Mouse (Mus musculus) layer of hippocampus, adult 2 months (tissue): Measurements from ENCODE around the gene Col23a1. TPM values are rescaled to one million over a fixed set of nuclear protein-coding genes. Genes with fewer than 3 reads are reported as not detected.

Experiments
- DNase-seq, 2 experiments: peaks; one replicate each; pipeline ENCODE4 v3.0.0; 2022; ENCODE audit warnings: low spot score in 2 of 2
- H3K27ac ChIP-seq: fragments of 200-600 bp; 2 replicates; pipeline ENCODE4 v1.8.1; 2022
- H3K4me3 ChIP-seq: fragments of 200-600 bp; 2 replicates; pipeline ENCODE4 v1.8.1; 2022; ENCODE audit warnings: mild to moderate bottlenecking
- CTCF ChIP-seq: fragments of 200-600 bp; conservative IDR thresholded peaks from 2 replicates; pipeline ENCODE4 v1.8.1; 2022; ENCODE audit warnings: antibody characterized with exemption, mild to moderate bottlenecking, moderate library complexity
- total RNA-seq, 2 experiments: library from RNA; stranded (reverse); gene quantifications; 2 replicates each; pipeline ENCODE4 v1.2.3; 2021

The Col23a1 gene
- total RNA-seq, 2 experiments from 2014 or later = 5.3 to 6.7 TPM

DNA sequence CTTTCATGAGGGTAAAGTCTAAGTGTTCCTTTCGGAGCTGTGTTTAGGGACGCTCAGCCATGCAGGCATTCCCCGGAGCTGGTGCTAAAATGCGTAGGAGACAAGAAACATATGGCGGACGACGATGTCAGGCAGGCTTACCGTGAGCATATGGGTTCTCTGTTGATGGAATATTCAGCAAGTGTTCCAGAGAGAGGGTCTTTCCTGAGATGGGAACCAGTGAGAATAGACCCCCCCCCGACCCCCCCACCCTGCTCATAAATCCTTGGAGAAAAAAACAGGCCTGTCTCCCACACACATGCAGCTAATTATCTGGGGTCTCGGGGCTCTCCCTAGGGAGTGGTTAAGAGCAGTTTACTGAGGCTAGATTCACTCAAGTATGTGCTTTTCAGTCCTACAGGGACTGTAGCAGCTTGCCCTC lies 212.7 kb downstream of the Col23a1 start:
- peak; percentile 55 to 62 for DNase-seq
- Histone ChIP-seq H3K27ac (no peak overlapping the region), H3K4me3 (no peak overlapping the region)
- no peak for TF ChIP-seq CTCF

DNA sequence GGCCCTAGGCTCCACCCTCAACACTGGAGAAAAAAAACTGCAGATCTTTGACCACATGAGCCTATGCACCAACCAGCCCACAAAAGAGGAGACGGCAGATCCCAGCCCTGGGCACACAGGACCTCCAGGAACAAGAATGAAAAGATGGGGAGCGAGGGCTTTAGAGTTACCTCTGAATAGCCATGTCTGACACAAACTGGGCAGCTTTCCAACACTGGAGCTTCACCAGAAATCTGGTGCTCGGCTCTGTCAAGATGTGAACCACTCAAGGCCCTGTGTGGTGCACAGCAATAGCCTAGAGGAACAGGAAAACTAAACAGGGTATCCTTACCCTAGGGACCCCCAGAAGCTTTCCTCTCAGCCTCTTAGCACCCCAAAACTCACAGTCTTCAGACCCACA lies 215.2 kb downstream of the Col23a1 start:
- no peak for TF ChIP-seq CTCF
- DNase-seq = no peak
- Histone ChIP-seq H3K27ac (no peak overlapping the region), H3K4me3 (no peak overlapping the region)

DNA sequence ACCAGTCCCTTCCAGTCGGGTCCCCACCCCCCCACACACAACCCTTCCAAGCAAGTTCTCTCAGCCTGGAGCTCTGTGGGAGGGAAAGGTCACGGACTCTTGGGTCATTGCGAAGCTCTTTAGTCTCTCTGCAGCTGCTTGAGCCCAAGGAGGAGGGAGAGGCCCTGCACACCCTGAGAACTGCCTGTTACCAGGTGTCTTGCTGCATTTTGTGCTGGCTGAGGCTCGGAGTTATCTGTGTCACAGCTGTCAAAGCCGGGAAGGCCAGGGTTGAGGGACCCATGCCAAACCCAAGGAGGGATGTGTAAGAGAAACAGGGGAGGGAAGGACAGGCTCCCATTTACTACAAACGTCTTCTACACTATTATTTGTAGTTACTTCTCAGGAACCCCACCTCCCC lies 218.3 kb downstream of the Col23a1 start:
- Histone ChIP-seq H3K4me3 (no peak overlapping the region), H3K27ac (no peak overlapping the region)
- no peak for TF ChIP-seq CTCF
- DNase-seq = no peak

DNA sequence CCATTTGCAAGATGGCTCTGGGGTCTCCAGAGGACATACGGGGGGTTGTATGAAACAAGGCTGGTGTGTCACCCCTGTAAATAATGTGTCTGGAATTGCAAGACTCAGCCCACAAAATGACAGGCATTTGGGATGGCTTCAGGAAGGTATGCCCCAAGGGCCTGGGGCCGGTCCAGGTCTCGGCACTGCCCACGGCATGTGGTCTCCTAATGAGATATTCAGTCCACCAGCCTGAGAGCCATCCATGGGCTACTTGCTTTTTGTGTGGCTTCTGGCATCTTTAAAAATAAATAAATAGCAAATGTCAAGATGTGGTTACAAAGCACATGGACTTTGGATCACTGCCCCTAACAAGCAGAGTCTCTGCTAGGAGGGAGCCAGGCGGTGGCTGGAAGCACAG lies 219.5 kb downstream of the Col23a1 start:
- DNase-seq = no peak
- no peak for TF ChIP-seq CTCF
- Histone ChIP-seq H3K4me3 (no peak overlapping the region), H3K27ac (no peak overlapping the region)

DNA sequence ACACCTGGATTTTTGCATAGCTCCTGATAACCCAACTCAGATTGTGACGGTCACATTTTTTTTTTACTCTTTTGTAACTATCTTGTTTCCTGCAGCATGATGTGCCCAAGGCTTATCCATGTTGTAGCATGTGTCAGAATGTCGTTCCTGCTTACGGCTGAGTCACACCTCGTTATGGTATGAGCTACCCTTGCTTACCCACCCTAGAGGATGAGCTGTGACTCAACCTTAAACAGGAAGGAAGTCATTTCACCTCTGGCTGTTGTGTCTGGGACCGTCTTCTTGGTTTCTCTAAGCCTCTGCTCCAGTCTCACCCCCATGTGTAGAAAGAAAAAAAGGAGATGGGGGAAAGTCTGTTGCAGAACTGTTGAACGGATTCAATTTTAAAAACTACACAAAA lies 223.3 kb downstream of the Col23a1 start:
- H3K4me3 ChIP-seq = no peak overlapping the region
- no peak for DNase-seq
- no peak overlapping the region for H3K27ac ChIP-seq
- TF ChIP-seq CTCF = no peak

DNA sequence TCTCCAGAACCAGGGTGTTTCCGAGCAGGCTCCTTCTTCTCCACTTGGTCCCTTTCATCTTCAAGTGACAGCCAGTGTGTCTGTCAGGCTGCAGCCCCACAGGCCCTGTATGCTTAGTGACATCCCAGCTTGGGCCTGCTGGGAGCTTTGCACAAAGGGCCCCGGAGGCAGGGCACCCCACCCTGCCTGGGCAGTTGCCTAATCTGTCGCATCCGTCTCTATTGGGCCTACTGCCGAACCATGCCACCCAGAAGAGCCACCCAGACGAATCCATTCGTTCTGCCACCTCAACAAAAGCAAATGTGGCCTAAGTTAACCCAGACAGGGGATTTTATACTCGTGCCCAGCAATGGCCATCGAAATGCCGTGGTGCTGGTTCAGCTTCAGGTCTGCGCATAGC lies 225.6 kb downstream of the Col23a1 start:
- no peak overlapping the region for H3K4me3 ChIP-seq
- no peak for TF ChIP-seq CTCF
- no peak overlapping the region for H3K27ac ChIP-seq
- no peak for DNase-seq

DNA sequence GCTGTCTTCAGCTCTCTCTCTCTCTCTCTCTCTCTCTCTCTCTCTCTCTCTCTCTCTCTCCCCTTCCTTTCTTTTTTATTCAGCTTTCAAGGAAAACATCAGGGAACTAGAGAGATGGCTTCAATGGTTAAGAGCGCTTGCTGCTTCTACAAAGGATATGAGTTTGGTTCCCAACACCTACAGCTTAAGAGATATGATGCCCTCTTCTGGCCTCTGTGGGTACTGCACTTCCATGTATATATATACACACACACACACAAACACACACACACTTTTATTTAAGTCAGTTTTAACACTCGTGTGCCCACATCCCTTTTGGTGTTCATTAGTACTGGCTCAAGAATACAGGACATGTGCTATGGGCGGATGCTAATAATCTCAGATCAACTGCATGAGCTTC lies 228.4 kb downstream of the Col23a1 start:
- no peak overlapping the region for H3K4me3 ChIP-seq
- peak; percentile 46 for TF ChIP-seq CTCF
- no peak for DNase-seq
- H3K27ac ChIP-seq = no peak overlapping the region

DNA sequence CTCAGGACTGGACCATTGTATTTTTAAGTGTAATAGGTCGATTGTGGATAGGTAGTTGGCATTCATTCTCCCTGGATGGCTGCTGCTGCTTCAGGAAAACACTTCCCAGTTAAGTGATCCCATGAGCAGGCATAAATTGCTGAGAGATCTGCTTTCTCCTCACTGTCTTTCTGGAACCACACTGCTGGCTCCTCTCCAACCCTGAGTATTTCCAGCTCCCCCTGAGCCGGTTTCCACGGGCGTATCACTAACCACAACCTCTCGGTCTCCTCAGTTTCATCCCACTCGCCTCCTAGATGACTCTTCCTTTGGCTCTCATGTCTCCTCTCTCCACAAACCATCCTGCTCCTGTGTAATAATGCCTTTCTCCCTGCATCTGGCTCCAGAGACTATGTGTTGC lies 228.9 kb downstream of the Col23a1 start:
- Histone ChIP-seq H3K27ac (no peak overlapping the region), H3K4me3 (no peak overlapping the region)
- no peak for DNase-seq
- TF ChIP-seq CTCF = no peak

DNA sequence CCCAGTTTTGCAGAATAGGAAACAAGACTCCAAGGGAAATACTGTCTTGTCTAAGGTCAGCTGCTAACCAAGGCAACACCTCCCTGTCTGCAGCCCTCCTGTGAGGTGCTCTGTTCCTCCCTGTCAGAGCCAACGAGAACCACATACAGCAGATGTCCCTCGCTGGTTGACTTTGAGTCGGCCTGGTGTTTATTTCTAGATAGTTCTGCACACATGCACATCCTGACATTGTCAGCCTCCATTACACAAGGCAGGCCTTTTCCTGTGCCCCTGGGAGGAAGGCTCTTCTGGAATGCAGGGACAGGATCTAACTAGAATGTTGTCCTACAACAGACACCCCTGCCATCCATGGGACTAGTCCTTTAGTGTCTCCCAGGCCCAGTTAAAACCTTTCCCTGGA lies 231.7 kb downstream of the Col23a1 start:
- TF ChIP-seq CTCF = no peak
- no peak for DNase-seq
- Histone ChIP-seq H3K4me3 (no peak overlapping the region), H3K27ac (no peak overlapping the region)

DNA sequence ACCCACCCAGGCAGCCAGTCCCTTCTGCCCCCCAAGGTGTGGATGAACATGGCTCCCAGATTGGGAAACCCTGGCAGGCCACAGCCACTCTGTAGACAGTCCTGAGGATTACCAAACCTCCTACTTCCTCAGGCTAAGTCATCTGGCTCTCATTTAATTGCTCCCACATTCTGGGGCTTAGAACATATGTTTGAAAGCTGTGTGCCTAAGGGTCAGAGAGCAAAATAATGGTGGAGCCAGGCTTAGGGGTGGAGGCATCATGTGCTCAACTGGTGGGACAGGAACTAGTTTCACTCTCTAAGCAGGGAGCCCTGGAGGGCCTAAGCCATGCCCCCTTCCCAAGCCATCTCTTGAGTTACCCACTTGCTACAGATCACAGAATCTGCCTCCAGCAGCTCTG lies 233.5 kb downstream of the Col23a1 start:
- no peak for DNase-seq
- no peak overlapping the region for H3K4me3 ChIP-seq
- TF ChIP-seq CTCF = no peak
- H3K27ac ChIP-seq = no peak overlapping the region

DNA sequence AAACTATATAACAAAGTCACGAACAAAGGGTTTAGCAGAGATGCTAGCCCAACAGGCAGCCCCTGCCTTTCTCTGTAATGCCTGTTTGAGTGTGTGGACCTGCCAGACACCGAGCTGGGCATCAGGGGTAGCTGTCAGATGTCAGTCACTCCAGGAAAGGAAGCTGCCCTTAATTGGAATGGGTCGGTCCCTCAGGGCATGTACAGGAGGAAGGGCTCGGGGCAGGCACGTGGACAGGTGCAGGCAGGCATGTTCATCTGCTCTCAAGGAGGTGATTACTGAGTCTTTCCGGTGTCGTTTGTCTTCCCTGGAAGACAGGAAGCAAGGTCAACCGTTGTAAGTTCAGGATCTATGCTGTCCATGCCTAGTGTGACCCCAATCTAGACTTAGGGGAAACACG lies 233.9 kb downstream of the Col23a1 start:
- DNase-seq = no peak
- TF ChIP-seq CTCF = no peak
- Histone ChIP-seq H3K4me3 (no peak overlapping the region), H3K27ac (no peak overlapping the region)

DNA sequence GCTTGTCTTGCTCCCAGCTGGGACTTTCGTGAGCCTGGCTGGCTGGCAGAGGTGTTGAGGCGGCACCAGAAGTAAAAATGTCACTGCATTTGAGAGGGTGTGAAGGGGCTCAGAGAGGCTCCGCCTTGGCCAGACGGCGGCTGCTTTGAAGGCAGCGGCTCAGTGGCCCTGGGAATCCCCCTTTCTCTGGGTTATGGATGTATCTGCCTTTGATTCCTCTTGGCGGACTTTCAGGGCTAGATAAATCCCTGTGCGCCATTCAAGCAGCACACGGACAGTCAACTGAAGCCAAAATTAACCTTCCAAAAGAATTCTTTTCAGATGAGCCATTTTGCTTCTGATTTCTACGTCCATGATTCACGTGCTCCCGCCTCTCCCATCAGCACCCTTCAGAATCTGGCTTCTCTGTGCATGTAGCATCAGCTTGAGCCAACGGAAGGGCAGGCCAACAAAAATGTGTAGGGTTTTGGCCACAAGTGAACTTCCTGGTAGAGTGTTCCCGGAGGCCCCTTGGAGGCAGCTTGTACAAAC lies 237.0 kb downstream of the Col23a1 start:
- H3K27ac ChIP-seq = no peak overlapping the region

DNA sequence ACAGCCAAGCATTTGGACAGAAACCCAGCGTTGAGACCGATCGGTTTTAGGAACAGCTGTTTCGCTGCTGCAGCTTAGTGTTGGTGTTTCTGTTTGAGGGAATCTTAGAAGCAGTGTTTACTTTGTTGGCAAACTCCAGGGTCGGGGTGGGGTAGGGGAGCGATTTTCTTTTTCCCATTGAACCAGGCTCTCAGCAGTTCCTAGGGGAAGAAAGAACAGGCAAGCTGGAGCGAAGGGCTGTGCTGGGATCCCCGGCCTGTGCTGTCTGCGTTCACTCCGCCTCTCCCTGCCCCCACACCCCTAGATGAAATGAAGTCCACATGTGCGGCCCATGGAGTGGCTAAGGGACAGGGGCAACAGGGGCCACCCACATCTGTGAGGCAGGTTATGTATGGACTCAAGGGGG lies 243.4 kb downstream of the Col23a1 start:
- Histone ChIP-seq H3K27ac (no peak overlapping the region), H3K4me3 (no peak overlapping the region)
- no peak for DNase-seq
- TF ChIP-seq CTCF = no peak

More for the DNA sequence above, 237.0 kb downstream of the Col23a1 start:
- TF ChIP-seq CTCF = no peak
- DNase-seq = no peak
- no peak overlapping the region for H3K4me3 ChIP-seq

DNA sequence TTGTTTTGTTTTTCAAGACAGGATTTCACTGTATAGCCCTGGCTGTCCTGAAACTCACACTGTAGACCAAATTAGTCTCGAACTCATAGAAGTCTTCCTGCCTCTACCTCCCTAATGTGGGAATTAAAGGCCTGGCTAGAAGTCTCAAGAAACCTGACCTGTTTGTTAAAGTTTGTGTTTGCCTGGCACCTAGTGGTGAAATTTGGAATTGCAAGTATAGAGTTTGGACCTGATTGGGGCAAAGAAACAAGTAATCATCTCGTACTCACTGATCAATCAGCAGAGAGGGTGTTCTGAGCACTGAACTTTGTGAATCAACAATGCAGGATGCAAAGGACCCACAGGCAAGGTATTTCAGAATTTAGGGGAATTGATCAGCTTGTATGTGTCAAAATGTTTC lies 244.6 kb downstream of the Col23a1 start:
- TF ChIP-seq CTCF = peak; percentile 97
- DNase-seq = peak; percentile 38 to 82

DNA sequence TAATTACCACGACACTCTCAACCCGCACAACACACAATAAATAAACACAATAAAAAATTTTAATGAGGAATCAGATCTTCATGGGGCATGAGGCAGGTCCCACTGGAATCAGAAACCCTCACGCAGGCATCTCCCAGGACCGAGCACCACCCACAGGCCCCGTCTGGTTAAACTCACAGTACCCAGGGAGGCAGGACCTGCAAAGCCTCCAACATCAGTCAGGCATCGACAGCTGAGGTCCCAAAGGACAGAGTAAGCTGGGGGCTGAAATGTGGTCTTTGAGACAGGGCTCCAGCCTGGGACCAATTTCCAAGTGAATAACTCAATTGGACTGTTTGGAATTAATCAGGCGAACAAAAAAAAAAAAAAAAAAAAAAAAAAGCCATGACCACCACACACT lies 248.7 kb downstream of the Col23a1 start:
- no peak overlapping the region for H3K27ac ChIP-seq
- TF ChIP-seq CTCF = no peak
- H3K4me3 ChIP-seq = no peak overlapping the region
- no peak for DNase-seq

More for the DNA sequence above, 244.6 kb downstream of the Col23a1 start:
- no peak overlapping the region for H3K4me3 ChIP-seq
- no peak overlapping the region for H3K27ac ChIP-seq
